Mouse (Mus musculus) brain, embryonic 18.5 days (tissue): ENCODE results near the gene Ndst2.

Experiments
- DNase-seq: peaks from one replicate; pipeline ENCODE4 v3.0.0-alpha.2; 2012; ENCODE audit warnings: low read depth, low spot score

Gene Ndst2

DNA sequence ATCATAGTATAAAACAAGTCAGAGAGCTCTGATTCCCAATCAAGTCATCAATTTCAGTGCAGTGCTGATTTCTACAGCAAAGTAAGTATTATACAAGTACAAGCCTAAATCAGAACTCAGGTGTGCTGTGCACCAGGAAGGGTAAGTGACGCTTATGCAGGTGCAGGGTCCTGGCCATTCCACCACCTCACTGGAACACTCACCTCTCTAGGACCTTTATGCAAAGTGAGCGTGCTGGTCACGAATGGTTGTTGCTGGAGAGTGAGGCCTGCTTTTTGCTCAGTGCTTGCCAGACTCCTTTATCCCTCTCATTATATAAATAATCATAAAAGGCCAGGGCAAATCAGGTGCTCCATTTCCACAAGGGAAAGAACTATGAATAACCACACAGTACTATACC is 34.0 kb downstream of the Ndst2 start:
- no peak for DNase-seq

DNA sequence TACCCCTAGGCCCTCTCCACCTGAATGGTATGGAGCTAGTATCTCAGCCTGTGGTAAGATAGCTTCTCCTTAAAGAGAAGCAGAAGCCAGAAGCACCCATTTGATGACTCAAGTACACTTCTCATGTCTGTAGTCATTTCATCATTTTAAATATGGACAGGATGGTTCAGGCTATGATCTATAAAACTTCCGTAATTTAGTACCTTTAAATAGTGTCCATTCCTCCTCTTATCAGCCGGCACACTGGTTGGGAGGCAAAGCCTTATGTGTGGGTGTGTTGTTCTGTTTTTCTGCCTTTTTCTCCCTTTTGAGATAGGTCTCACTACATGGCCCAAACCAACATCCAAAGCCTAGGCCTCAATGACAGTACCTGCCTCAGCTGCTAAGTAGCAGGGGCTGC is 35.8 kb downstream of the Ndst2 start:
- DNase-seq: no peak

DNA sequence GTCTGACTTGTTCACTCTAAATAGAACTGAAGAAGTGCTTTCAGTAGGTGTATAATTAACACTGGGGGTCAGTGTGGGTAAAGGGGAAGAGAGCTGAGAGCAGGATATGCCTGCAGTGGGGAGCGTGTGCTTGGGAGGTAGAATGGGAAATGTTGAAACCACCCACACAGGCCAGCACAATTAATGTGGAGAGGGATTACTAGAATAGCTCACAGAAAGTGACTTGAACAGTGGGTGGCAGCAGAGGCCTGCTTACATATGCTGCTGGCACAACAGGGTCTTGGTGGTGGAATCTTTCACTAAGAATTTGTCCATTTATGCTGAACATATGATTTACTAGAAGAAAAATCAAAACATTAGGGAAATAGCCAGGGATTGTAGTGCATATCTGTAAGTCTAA is 37.4 kb downstream of the Ndst2 start:
- DNase-seq: peak; percentile 14

DNA sequence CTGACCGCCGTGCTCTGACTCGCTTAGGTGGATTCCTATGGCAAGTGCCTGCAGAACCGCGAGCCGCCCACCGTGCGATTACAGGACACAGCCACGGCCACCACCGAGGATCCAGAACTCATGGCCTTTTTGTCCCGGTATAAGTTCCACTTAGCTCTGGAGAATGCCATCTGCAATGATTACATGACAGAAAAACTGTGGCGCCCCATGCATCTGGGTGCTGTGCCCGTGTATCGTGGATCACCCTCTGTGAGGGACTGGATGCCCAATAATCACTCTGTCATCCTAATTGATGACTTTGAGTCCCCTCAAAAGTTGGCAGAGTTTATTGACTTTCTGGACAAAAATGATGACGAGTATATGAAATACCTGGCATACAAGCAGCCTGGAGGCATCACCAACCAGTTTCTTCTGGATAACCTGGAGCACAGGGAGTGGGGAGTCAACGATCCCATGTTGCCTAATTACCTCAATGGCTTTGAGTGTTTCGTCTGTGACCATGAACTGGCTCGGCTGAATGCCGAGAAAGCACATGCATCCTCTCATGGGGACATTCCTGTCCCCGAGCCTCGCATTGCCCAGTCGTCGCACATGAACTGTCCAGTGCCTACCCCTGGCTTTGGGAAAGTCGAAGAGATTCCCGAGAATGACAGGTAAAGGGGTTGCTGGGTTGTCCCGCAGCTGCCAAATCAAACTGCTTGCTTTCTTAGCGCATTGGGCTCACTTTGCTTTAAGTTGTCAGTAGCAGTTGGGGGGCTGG is 38.4 kb downstream of the Ndst2 start:
- DNase-seq: no peak

DNA sequence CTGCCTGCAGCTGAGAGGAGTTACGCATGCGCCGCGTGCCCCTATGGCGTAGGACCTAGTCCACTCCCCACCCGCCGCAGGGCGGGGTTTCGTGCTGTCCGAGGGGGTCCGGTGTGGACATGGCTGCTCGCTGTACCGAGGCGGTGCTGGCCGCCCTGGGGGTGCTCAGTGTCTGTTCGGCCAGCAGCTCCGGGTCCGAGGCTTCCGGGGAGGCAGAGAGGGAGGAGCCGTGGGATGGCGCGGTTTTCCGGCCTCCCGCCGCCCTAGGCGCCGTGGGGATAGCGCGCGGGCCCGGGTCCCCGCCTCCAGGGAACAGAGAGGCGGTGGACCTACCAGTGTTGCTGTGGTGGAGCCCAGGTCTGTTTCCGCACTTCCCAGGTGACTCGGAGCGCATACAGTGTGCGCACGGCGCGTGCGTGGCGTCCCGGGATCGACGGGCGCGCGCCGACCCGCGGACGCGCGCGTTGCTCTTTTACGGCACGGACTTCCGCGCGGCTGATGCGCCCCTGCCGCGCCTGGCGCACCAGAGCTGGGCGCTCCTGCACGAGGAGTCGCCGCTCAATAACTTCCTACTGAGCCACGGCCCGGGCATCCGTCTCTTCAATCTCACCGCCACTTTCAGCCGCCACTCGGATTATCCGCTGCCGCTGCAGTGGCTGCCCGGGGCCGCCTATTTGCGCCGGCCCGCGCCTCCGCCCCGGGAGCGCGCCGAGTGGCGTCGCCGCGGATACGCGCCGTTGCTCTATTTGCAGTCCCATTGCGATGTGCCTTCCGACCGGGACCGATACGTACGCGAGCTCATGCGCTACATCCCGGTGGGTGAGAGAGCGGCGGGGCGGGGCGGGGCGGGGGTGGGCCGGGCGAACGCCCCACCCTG is 39.2 kb downstream of the Ndst2 start, which contains the start of gene Fut11:
Gene Fut11, plus strand, starts transcription at position 85 of the 877 bp plus-strand sequence.
- peak; percentile 67 for DNase-seq

DNA sequence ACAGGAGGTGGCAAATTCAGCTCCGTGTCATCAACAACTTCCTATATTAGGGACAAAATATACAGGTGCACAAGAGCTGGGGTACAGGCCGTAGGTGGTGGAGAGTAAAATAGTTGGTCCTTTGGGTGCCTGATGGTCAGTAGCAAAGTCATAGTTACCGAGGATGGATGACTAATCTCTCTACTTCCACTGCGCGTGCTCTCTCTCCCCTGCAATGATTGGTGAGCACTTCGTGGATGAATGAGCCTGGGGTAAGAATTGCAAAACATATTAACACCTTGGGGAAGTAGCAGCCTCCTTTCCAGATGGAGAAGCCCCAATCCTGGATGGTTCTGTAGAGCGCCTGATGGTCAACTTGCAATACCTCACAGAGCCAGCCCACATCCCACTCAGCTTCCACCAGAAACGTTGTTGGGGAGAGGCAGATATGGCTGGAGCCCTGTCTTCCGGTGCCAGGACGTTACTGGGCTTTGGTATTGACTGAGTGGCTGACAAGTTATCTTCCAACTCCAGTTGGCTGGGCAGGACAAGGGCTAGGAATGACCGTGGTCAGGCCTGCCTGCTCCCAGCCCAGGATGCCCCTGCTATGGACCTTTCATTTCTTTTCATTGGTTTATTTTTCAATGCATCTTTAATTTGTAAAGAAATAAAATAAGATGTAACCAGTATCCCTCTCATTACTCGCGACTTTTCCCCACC is 40.0 kb downstream of the Ndst2 start:
- no peak for DNase-seq

DNA sequence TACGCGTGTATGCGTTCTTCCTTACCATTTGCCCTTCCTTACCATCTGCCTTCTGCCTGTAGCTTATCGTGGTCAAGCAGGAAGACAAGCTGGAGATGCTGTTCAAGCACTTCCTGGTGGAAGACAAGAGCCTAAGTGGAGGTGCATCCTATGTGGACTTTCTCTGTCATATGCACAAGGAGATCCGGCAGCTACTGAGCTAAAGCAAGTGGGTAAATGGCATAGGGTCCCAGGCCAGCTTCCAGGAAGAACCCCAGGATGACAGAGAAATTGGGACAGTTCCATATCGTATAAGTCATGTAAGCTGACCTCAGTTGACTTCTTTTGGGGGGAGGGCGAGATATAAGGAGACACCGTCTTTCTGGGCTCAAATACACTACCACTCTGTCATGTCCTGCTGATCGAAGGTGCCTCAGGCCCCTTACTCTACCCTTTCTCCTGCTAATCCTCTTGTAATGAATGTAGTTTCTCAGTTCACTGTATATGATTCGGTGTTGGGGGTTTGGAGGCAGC is 40.7 kb downstream of the Ndst2 start:
- no peak for DNase-seq

DNA sequence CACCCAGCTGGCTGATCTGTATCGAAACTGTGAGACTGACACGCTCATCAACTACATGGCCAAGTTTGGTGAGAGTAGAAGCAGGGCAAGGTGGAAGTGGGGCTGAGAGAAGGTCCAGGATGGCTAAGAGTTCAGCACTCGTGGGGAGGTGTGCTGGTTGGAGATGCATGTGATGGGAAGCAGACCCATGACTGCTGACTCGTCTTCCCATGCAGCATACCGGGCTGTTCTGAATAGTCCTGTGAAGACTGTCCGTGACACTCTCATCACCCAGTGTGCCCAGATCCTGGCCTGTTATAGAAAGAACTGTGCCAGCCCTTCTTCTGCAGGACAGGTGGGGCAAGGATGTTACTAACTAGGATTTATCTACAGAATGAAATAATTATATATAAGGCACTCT is 42.6 kb downstream of the Ndst2 start:
- no peak for DNase-seq

DNA sequence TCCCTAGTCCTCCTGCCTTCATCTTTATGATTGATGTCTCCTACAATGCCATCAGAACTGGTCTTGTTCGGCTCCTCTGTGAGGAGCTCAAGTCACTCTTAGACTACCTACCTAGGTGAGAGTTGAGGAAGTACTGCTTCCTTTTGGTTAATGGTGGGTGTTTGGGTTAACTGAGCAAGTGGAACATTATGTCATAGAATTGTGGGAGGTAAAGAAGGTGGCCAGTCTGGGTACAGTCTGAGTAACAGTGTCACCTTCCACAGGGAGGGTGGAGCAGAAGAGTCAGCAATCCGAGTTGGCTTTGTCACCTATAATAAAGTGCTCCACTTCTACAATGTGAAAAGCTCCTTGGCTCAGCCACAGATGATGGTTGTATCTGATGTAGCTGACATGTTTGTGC is 45.4 kb downstream of the Ndst2 start:
- no peak for DNase-seq

DNA sequence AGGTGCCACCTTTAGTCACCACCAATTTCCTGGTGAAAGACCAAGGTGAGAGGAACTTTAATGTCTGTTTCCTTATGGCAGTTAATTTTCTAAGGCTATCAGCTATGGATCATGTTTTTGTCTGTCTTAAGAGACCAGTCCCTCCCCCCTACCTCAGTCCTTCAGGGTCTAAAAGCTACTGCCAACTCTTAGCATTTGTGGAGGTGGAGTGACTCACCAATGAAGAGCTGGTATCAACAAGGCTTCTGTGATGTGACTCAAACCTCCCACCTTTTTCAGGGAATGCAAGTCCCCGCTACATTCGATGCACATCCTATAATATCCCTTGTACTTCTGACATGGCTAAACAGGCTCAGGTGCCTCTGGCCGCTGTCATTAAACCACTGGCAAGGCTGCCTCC is 47.8 kb downstream of the Ndst2 start:
- DNase-seq: no peak

DNA sequence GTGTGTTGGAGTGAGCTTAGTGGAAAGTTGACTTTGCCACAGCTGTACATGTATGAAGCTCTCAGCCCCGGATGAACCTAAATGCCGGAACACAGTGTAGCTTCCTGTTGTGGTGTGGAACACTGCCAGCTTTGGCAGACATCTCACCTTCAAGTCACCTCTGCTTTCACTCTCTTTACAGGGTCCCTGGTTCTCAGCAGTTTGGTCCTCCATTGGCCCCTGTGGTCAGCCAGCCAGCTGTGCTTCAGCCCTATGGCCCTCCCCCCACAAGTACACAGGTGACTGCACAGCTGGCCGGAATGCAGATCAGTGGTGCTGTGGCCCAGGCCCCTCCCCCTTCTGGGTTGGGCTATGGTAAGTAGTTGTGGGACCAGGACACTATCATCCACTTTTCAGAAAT is 51.9 kb downstream of the Ndst2 start:
- DNase-seq: no peak

DNA sequence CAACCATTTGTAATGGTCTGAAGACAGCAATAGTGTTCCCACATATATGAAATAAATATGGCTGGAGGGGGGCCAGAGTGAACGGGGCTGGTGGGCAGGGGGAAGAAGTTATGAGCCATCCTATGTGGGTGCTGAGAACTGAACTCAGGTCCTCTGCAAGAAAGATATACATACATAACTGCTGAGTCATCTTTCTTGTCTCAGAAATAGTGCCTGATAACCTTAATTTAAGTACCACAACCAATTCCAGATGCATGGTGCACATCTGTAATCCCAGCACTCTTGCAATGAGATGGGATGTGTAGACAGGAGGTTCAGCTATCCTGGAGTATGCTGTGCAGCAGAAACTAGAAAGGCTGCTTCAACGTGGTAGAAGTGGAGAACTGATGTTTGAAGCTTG is 52.6 kb downstream of the Ndst2 start:
- DNase-seq: no peak

DNA sequence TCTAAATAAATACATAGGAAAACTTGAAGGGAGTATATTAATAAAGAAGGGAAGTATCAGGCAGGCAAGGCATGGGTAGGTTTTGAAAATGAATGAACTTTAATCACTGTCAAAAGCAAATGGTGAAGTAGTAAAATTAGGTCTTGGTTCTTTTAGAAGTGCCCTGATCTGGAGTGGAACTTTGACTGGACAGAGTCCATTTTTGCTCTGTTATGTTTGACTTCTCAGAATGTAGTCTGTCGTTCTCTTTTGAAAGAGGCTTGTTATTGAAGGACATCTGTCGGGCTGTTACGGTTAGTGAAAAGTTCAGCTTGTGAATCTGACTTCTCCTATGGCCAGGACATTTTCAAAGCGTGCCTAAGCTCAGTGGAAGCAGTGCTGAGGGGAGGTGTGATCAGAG is 56.5 kb downstream of the Ndst2 start:
- DNase-seq: no peak

DNA sequence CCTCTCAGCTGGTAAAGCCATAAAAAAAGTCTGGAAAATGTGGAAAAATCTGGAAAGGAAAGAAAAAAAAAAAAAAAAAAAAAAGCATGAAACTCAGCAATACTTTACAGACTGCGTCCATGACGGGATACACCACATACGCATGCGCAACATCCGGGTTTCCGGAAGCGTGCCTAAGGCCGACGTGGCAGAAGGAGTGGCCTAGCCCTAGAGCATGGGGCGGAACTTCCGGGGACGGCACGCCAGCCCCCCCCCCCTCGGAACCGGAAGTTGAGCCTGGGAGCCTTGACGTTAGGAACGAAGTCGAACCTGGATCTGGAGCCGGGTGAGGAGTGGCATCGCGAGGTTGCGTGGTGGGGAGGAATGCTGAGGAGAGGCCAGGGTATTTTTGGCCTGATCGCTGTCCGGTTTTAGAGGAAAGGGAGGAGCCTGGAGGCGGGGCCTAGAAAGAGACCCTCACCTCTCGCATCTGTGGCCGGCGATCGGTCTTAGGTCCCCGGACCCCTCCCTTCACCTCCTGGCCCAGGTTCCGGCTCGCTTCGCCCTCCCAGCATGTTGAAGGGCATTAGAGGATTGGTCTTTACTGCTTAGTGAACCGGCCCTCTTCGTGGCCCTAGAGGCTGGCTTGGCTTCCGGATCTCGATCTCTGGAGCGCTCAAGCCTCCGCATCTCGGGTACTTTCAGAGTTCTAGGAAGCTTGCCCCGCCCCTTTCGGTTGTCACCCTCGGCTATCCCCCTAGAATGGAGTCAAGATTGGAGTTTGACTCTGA is 60.1 kb downstream of the Ndst2 start, which contains the start of gene Sec24c:
Gene Sec24c, plus strand, starts transcription at position 245 of the 770 bp plus-strand sequence.
- peak; percentile 97 for DNase-seq

DNA sequence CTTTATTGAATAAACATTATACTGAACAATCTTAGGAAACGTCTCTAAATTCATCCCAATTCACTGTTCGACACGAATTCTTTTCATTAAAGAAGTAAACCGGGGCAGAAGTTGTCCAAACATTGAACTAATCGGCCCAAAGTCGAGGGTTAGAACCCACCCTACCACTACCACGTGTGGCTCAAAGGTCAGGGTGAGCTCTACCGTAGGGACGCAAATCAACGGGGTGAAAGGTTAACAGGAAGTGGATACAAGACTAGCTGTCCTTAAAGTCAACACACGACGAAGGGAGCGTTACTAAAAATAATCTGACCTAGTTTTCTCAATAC is 60.7 kb downstream of the Ndst2 start:
- no peak for DNase-seq
